Mouse (Mus musculus) 3134 (cell line): Measurements from ENCODE around the gene Trpv5.

Source experiments
- DNase-seq: peaks from one replicate; pipeline ENCODE4 v3.0.0-alpha.2; 2011; ENCODE audit warnings: low spot score; ENCODE audit not compliant: insufficient read length; ENCODE audit errors: extremely low read depth

Gene Trpv5

GRCm38 (mm10) chr6:41641173-41641866, 39.2 kb downstream of the Trpv5 start:
- DNase-seq, result no peak

GRCm38 (mm10) chr6:41640449-41640848, 40.1 kb downstream of the Trpv5 start:
- no peak for DNase-seq

GRCm38 (mm10) chr6:41637927-41638506, 42.6 kb downstream of the Trpv5 start:
- DNase-seq, result no peak

GRCm38 (mm10) chr6:41637393-41637792, 43.2 kb downstream of the Trpv5 start:
- no peak for DNase-seq

- no peak for DNase-seq
Observed at GRCm38 (mm10) chr6:41636178-41636577, 44.4 kb downstream of the Trpv5 start, which contains the start of gene Trpv6. Trpv6 (minus strand) TSS chr6:41636405.

GRCm38 (mm10) chr6:41635211-41635610, 45.4 kb downstream of the Trpv5 start:
- DNase-seq, result no peak

- no peak for DNase-seq
Observed at GRCm38 (mm10) chr6:41631549-41631948, 49.0 kb downstream of the Trpv5 start.

- no peak for DNase-seq
Observed at GRCm38 (mm10) chr6:41630791-41631190, 49.8 kb downstream of the Trpv5 start.

- no peak for DNase-seq
Observed at GRCm38 (mm10) chr6:41628180-41628579, 52.4 kb downstream of the Trpv5 start.

GRCm38 (mm10) chr6:41622661-41623060, 57.9 kb downstream of the Trpv5 start:
- DNase-seq, result no peak

- DNase-seq, result no peak
Observed at GRCm38 (mm10) chr6:41621241-41621990, 59.2 kb downstream of the Trpv5 start.

- no peak for DNase-seq
Observed at GRCm38 (mm10) chr6:41620173-41620798, 60.3 kb downstream of the Trpv5 start.

GRCm38 (mm10) chr6:41607637-41608036, 72.9 kb downstream of the Trpv5 start:
- no peak for DNase-seq

GRCm38 (mm10) chr6:41606214-41606613, 74.4 kb downstream of the Trpv5 start:
- DNase-seq, result peak; percentile 77

GRCm38 (mm10) chr6:41605794-41606104, 74.8 kb downstream of the Trpv5 start:
- no peak for DNase-seq

- peak; percentile 85 for DNase-seq
Observed at GRCm38 (mm10) chr6:41605061-41605793, 75.3 kb downstream of the Trpv5 start, which contains the start of gene Ephb6. Ephb6 (plus strand) TSS chr6:41605482.

- DNase-seq, result peak; percentile 40
Observed at GRCm38 (mm10) chr6:41604401-41605050, 76.0 kb downstream of the Trpv5 start.
